19 mouse cellular contexts compared by ENCODE assay signal in genomic region chr4:150078646-150079045, GRCm38 (mm10). TPM values are rescaled to one million over a fixed set of nuclear protein-coding genes. Genes with fewer than 3 reads are reported as not detected.
"Had no signal": no experiment of that assay in that cellular context is flagged by ENCODE, and none has a peak within 500 bp of the region (broad histone marks: within the 10 kb centered on the region; RNA-seq: fewer than 3 reads in every experiment).

No protein-coding gene starts in this region.

- H3K27me3 ChIP-seq: liver, embryonic 13.5 days; liver, embryonic 15.5 days; midbrain, embryonic 13.5 days; midbrain, embryonic 15.5 days; stomach, embryonic 15.5 days had no signal

- H3K4me1 ChIP-seq: midbrain, embryonic 13.5 days; midbrain, embryonic 15.5 days; neural tube, embryonic 12.5 days had no signal

- ATAC-seq: liver, postnatal 0 days; midbrain, embryonic 13.5 days; midbrain, embryonic 15.5 days had no signal

- H3K4me2 ChIP-seq: liver, embryonic 11.5 days; liver, embryonic 13.5 days; liver, embryonic 15.5 days; midbrain, embryonic 11.5 days; midbrain, embryonic 13.5 days; midbrain, embryonic 15.5 days; neural tube, embryonic 12.5 days; stomach, embryonic 15.5 days had no signal

- H3K9ac ChIP-seq: liver, embryonic 13.5 days; liver, embryonic 15.5 days; liver, postnatal 0 days; midbrain, embryonic 13.5 days; midbrain, embryonic 15.5 days; neural tube, embryonic 12.5 days; stomach, embryonic 15.5 days had no signal

- DNase-seq: liver; liver, embryonic 13.5 days; liver, postnatal 0 days; right cerebral cortex, postnatal 14 days; thymus, adult 2 months; thymus, postnatal 25 days; thymus, postnatal 4 days had no signal

- H3K36me3 ChIP-seq: liver, embryonic 13.5 days; liver, embryonic 15.5 days; midbrain, embryonic 13.5 days; midbrain, embryonic 15.5 days; neural tube, embryonic 12.5 days; stomach, embryonic 15.5 days had no signal

- H3K4me3 ChIP-seq: liver, embryonic 13.5 days; liver, embryonic 15.5 days; megakaryocyte, embryonic 14.5 days; midbrain, embryonic 13.5 days; midbrain, embryonic 15.5 days; neural tube, embryonic 12.5 days; stomach, embryonic 15.5 days had no signal

- H3K27ac ChIP-seq: liver, embryonic 13.5 days; liver, embryonic 15.5 days; macrophage; midbrain, embryonic 13.5 days; midbrain, embryonic 15.5 days; neural tube, embryonic 12.5 days; stomach, embryonic 15.5 days; stomach, postnatal 0 days had no signal

- H3K9me3 ChIP-seq: liver, embryonic 13.5 days; liver, embryonic 15.5 days; midbrain, embryonic 13.5 days; midbrain, embryonic 15.5 days; neural tube, embryonic 12.5 days; stomach, embryonic 15.5 days had no signal

RNA-seq across cellular contexts. Expression of gene Slc2a5, which starts 40.4 kb away (rescaled TPM):
- total RNA-seq: megakaryocyte progenitor cell, adult 5-6 weeks; neutrophil, adult 5-6 weeks had no signal
